Mouse (Mus musculus): ENCODE data around the gene Dnm3. TPM values are rescaled to one million over a fixed set of nuclear protein-coding genes. Genes with fewer than 3 reads are reported as not detected.

Dnm3 gene
- polyA plus RNA-seq, 1 experiment from 2014 or later: 59.4 TPM

DNA sequence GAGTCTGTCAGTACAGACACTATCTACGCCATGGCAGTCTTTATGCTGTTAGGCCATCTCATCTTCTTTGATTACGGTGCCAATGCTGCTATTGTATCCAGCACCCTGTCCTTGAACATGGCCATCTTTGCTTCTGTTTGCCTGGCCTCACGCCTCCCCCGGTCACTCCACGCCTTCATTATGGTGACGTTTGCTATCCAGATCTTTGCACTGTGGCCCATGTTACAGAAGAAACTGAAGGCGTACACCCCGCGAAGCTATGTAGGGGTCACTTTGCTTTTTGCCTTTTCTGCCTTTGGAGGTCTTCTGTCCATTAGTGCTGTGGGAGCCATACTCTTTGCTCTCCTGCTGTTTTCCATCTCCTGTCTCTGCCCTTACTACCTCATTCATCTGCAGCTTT, 507.0 kb downstream of the Dnm3 start:
- ATAC-seq (ENCODE audit: low FRiP score, low read depth): no peak
- Histone ChIP-seq H3K4me3 (no peak overlapping the region), H3K27ac (replicated peaks) (no peak overlapping the region), H3K4me1 (replicated peaks) (peaks cover 12% of the 10 kb centered on the region), H3K27me3 (no peaks in the 10 kb centered on the region), H3K36me3 (no peaks in the 10 kb centered on the region), H3K9ac (no peak overlapping the region), H3K4me2 (no peak overlapping the region), H3K9me3 (no peaks in the 10 kb centered on the region)
- 98% methylated on average over 9 of the region's 9 CpGs for WGBS

DNA sequence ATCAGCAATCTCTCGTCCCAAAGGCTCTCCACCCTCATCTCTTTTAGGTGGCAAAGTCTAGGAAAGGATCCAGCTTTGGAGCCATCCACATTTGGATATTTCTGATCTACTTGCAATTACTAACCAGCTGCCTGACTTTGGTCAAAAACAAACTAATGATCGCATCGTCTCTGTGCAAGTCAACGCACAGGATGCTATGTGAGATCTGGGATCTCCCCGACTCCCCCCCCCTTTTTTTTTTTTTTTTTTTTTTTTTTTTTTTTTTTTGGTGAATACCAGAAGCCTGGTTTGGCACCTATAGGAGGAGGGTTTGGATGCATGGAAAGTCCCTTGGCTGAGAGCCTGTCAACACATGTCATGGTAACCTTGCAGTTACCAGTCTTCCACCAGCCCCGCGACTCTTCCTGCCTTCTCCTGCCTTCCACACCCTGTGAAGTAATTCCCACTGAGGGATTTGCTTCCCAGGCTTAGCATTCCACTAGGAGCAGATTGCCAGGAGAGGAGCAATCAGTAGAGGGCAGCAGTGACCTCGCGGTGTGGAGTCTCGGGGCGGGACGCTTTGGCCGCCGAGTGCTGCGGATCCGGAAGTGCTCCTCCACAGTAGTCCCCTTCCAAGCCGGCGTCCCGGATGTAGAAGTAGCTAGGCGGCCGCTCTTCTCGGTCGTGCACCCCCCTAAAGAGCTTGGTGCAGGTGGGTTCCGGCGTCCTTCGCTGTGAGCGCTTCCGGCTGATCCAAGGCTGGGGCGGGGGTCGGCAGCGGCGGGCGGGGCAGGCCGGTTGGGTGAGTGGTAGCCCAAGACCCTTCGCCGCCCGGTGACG, 509.0 kb downstream of the Dnm3 start, which contains the start of gene Pigc:
Pigc (plus strand) TSS at position 598 of the 819 bp plus-strand sequence.
- ATAC-seq (ENCODE audit: low FRiP score, low read depth): peak; percentile 99
- H3K36me3 ChIP-seq: no peaks in the 10 kb centered on the region
- H3K4me2 ChIP-seq: peak within 1 kb of the TSS; percentile 72
- H3K4me1 ChIP-seq (replicated peaks): peaks cover 12% of the 10 kb centered on the region
- peak within 1 kb of the TSS; percentile 71 for H3K9ac ChIP-seq
- H3K9me3 ChIP-seq: no peaks in the 10 kb centered on the region
- peak within 1 kb of the TSS; percentile 80 for H3K27ac ChIP-seq (replicated peaks)
- WGBS: 4% methylated on average over 38 of the region's 38 CpGs
- H3K4me3 ChIP-seq: peak within 1 kb of the TSS; percentile 64
- H3K27me3 ChIP-seq: no peaks in the 10 kb centered on the region; the same call in 1 of the 2 replicates

DNA sequence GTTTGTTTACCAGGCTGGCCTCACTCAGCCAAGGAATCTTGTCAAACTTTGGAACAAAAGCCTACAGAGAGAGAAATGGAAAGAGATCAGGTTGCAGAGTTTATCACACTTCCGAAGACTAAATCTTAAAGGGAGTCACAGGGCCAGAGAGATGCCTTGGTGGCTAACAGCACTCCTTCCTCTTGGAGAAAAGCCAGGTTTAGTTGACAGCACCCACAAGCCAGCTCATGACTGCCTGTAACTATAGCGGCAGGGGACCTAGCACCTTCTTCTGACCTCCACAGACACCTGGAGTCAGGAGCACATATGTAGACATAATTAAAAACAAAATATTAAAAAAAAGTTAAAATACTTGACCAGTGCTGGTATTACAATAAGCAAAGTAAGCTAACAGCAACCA, 509.9 kb downstream of the Dnm3 start:
- peaks cover 12% of the 10 kb centered on the region for H3K4me1 ChIP-seq (replicated peaks)
- H3K27ac ChIP-seq (replicated peaks): no peak overlapping the region
- H3K4me3 ChIP-seq: no peak overlapping the region
- H3K36me3 ChIP-seq: no peaks in the 10 kb centered on the region
- no peak overlapping the region for H3K4me2 ChIP-seq
- WGBS: 96% methylated on average over 2 of the region's 2 CpGs
- no peak overlapping the region for H3K9ac ChIP-seq
- H3K9me3 ChIP-seq: no peaks in the 10 kb centered on the region
- no peaks in the 10 kb centered on the region; the same call in 1 of the 2 replicates for H3K27me3 ChIP-seq
- no peak for ATAC-seq (ENCODE audit: low FRiP score, low read depth)

DNA sequence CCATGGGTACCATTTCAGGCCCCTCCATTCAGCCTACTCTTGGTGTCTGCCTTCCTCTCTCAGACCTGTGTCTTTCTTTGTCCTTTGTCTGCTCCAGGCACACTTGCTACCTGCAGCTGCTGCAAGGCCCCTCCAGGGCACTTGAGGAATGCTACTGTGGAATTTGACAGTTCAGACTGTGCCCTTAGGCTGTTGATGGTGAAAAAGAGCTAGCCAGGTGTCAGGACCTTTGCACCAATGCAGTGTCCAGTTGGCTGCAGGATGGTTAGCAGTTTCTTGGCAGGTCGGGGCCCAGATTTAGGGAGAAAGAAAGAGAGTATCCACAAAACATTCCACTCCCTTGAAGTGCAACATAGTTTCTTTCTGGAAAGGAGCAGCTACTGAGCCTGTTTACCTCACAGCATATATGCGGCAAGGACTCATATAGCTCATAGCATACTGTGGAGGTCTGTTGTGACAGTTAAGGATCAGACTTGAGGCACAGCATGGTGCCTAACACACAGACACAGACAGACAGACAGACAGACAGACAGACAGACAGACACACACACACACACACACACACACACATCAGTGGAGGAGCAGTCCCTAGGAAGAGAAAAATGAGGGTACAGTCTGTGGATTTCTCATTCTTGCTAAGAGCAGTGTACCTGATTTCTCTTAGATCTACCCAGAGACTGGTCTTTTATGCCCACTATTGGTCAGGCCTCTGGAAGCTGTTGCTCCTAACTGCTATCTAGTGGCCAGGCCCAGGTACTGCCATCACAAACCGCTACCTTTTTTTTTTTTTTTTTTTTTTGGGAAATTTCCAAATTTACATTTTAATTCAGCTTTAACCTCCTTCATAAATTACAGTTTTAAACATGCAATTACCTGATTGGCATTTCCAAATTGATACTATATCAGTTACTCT, 515.1 kb downstream of the Dnm3 start:
- Histone ChIP-seq H3K9me3 (no peaks in the 10 kb centered on the region), H3K9ac (no peak overlapping the region), H3K36me3 (no peaks in the 10 kb centered on the region), H3K4me2 (no peak overlapping the region), H3K4me3 (no peak overlapping the region), H3K4me1 (replicated peaks) (no peaks in the 10 kb centered on the region), H3K27ac (replicated peaks) (no peak overlapping the region), H3K27me3 (no peaks in the 10 kb centered on the region; the same call in 1 of the 2 replicates)
- ATAC-seq (ENCODE audit: low FRiP score, low read depth): peak; percentile 84
- 62% methylated on average over 3 of the region's 3 CpGs for WGBS

DNA sequence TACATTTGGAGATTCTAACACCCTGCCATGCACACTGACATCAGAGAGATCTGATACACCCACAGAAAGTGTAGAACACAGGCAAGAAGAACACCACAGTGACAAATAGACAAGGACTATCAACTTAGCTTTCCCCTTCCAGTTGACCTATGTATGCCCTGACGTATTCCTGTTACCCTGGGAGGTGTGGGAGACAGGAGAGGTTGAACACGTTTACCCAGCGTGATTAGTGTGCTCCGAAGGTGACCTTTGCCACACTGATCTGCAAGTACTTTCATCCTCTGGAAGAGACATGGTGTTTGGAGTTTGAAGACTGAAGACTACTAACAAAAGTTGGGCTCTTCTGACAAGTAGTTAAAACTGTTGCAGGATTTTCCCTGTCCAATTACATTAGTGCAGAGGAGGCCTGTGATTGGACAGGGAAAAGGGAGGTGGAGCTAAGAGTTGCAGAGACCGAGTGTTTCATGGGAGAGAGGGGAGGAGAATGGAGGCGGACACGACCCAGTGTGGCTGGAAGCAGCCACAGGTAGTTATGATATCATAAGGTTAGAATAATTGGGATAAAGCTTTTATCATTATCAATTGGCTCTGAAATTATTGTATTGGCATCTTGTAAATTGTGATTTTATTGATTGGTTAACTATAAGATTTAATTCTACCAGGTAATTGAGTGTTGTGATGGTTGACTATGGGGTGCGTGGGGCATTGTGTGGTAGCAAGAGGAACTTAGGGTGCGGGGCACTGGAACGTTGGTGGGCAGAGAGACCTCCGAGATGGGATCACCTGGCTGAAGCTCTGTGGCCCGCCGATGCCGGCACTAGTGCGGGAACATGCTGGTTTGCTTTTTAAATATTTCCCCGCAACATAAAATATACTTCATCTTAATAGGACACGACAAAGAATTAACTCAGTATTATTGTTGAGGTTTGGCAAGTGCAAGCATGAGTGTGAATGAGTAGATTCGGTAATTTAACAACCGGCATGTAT, 519.6 kb downstream of the Dnm3 start:
- H3K36me3 ChIP-seq: no peaks in the 10 kb centered on the region
- no peak overlapping the region for H3K27ac ChIP-seq (replicated peaks)
- no peak overlapping the region for H3K4me3 ChIP-seq
- no peaks in the 10 kb centered on the region for H3K9me3 ChIP-seq
- ATAC-seq (ENCODE audit: low FRiP score, low read depth): no peak
- no peak overlapping the region for H3K9ac ChIP-seq
- H3K27me3 ChIP-seq: no peaks in the 10 kb centered on the region
- H3K4me1 ChIP-seq (replicated peaks): no peaks in the 10 kb centered on the region
- H3K4me2 ChIP-seq: no peak overlapping the region
- 84% methylated on average over 19 of the region's 19 CpGs for WGBS

DNA sequence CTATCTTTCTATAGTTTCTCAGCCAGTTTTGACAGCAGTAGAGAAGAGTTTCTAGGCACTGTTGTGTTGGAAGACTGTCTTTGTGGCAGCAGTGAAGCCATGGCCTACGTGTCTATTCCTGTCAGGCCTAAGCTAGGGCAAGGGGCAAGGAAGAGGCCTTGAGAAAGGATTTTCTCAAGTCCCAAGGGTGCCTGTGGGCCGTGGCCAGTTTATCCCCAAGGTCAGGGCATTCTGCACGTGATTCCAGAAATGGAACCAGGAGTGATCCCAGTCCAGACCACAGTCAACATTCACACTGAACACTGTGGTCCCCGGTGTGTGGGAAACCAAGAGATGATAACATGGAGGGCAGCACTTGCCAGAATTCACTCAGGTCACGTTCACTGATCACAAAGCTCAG, 522.0 kb downstream of the Dnm3 start:
- H3K4me3 ChIP-seq: no peak overlapping the region
- no peak overlapping the region for H3K9ac ChIP-seq
- H3K36me3 ChIP-seq: no peaks in the 10 kb centered on the region
- 81% methylated on average over 5 of the region's 5 CpGs for WGBS
- ATAC-seq (ENCODE audit: low FRiP score, low read depth): no peak
- no peak overlapping the region for H3K4me2 ChIP-seq
- no peaks in the 10 kb centered on the region for H3K9me3 ChIP-seq
- H3K27ac ChIP-seq (replicated peaks): no peak overlapping the region
- no peaks in the 10 kb centered on the region for H3K4me1 ChIP-seq (replicated peaks)
- H3K27me3 ChIP-seq: no peaks in the 10 kb centered on the region

DNA sequence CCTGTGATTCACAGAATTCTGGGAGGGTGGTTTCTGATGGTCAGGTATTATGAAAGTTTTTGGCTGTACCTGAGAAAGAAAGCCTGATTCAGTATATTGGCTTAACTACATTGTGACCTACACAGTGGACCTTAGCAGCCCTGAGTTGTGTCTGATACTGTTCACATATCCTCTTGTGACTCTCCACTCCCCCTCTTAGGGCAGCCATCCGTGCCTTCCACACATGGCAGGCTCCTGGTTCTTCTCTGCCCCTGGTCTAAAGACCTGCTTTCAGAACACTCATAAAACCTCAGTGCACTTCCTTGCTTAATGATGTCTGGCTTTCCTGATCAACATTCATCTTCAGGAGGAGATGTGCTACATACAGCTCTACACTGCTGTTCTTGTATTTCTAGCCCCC, 525.2 kb downstream of the Dnm3 start:
- H3K36me3 ChIP-seq: no peaks in the 10 kb centered on the region
- H3K4me2 ChIP-seq: no peak overlapping the region
- ATAC-seq (ENCODE audit: low FRiP score, low read depth): no peak
- H3K27me3 ChIP-seq: no peaks in the 10 kb centered on the region
- no peak overlapping the region for H3K4me3 ChIP-seq
- WGBS: 72% methylated on average over 1 of the region's 1 CpGs
- H3K9me3 ChIP-seq: no peaks in the 10 kb centered on the region
- H3K9ac ChIP-seq: no peak overlapping the region
- H3K4me1 ChIP-seq (replicated peaks): no peaks in the 10 kb centered on the region
- H3K27ac ChIP-seq (replicated peaks): no peak overlapping the region

DNA sequence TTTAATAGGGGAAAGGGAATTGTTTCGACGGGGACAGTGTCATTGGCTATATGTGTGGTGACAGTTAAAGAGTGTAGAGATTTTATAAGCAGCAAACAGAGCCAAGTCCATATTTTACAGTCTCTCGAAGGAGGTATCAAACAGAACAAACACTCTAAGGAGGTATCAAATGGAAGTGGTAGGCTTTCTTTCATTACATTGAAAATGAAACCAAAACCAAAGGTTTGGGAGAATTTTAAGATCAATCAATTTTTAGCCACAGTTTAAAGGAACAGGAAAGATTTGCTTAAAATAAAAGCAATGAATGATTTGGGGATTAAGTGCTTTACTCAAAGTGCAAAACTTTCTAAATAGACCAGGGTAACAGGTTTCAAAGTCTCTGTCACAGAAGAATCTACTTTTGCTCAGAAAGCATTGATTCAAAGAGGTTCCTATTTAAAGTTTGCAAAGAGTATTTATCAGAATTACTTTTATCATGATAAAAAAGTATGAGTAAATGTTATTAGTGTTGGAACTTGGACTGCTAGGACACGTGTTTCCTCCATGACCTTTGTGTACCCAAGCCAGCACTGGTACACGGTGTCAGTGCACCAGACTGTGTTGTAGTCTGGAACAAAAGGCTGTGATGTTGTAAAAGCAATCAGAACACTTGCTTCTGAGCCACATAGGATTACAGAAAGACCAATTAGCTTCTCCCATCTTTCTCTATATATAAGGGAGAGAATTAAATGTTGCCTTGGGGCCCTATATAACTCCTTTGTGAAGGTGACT, 526.6 kb downstream of the Dnm3 start:
- Histone ChIP-seq H3K4me3 (no peak overlapping the region), H3K9ac (no peak overlapping the region), H3K4me1 (replicated peaks) (no peaks in the 10 kb centered on the region), H3K27ac (replicated peaks) (no peak overlapping the region), H3K36me3 (no peaks in the 10 kb centered on the region), H3K27me3 (no peaks in the 10 kb centered on the region), H3K9me3 (no peaks in the 10 kb centered on the region), H3K4me2 (no peak overlapping the region)
- ATAC-seq (ENCODE audit: low FRiP score, low read depth): no peak
- WGBS: 85% methylated on average over 5 of the region's 5 CpGs

DNA sequence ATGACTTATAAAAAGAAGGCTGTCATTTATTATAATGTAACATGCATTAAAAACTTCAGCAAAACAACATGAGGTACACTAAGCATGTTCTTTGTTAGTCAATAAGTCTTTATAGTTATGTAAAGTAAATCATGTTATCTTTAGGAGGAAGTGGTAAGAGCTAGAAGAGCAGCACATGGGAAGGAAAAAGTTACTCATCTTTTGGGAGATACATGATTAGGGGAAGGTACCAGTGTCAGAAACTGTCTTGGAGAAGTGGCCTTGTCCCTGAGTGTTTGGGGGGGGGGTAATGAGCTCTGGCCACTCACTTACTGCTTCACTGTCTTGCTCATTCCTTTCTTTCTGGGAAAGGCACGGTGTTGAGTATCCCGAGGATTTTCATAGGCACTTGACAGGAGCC, 535.8 kb downstream of the Dnm3 start:
- H3K4me3 ChIP-seq: no peak overlapping the region
- no peak for ATAC-seq (ENCODE audit: low FRiP score, low read depth)
- no peak overlapping the region for H3K27ac ChIP-seq (replicated peaks)
- H3K36me3 ChIP-seq: no peaks in the 10 kb centered on the region
- H3K9ac ChIP-seq: no peak overlapping the region
- no peaks in the 10 kb centered on the region for H3K9me3 ChIP-seq
- H3K27me3 ChIP-seq: no peaks in the 10 kb centered on the region
- 77% methylated on average over 2 of the region's 2 CpGs for WGBS
- no peaks in the 10 kb centered on the region for H3K4me1 ChIP-seq (replicated peaks)
- no peak overlapping the region for H3K4me2 ChIP-seq

Data from hindbrain, embryonic 15.5 days (tissue).